Mouse (Mus musculus): Measurements from ENCODE around the gene Lamb2. TPM values are rescaled to one million over a fixed set of nuclear protein-coding genes. Genes with fewer than 3 reads are reported as not detected.
A peak's percentile ranks its signal among the peaks of the same experiment; 100 is the strongest.

Gene Lamb2
- polyA plus RNA-seq, 1 experiment from 2014 or later, result 42.7 TPM

GRCm38 (mm10) chr9:108488403-108488802 lies 8.9 kb downstream of the Lamb2 start:
- no peak for DNase-seq (ENCODE audit: low spot score)
- Histone ChIP-seq H3K4me1 (peaks cover 35% of the 10 kb centered on the region), H3K27me3 (ENCODE audit: low read depth, poor library complexity, severe bottlenecking) (no peaks in the 10 kb centered on the region), H3K27ac (replicated peaks) (no peak overlapping the region), H3K36me3 (peaks cover 80% of the 10 kb centered on the region), H3K4me3 (no peak overlapping the region), H3K9me3 (replicated peaks) (no peaks in the 10 kb centered on the region)
- WGBS, result 95% methylated on average over 17 of the region's 17 CpGs

GRCm38 (mm10) chr9:108489215-108489614 lies 9.7 kb downstream of the Lamb2 start:
- Histone ChIP-seq H3K4me3 (no peak overlapping the region), H3K4me1 (peaks cover 35% of the 10 kb centered on the region), H3K36me3 (peaks cover 80% of the 10 kb centered on the region), H3K9me3 (replicated peaks) (no peaks in the 10 kb centered on the region), H3K27ac (replicated peaks) (peak overlapping the region; percentile 93; the same call in 1 of the 2 replicates), H3K27me3 (ENCODE audit: low read depth, poor library complexity, severe bottlenecking) (no peaks in the 10 kb centered on the region)
- no peak for DNase-seq (ENCODE audit: low spot score)
- WGBS, result 97% methylated on average over 20 of the region's 20 CpGs

- peak overlapping the region; percentile 99 for H3K4me3 ChIP-seq
- peak overlapping the region; percentile 93 for H3K27ac ChIP-seq (replicated peaks)
- no peaks in the 10 kb centered on the region for H3K27me3 ChIP-seq (ENCODE audit: low read depth, poor library complexity, severe bottlenecking)
- H3K36me3 ChIP-seq, result peaks cover 80% of the 10 kb centered on the region
- 69% methylated on average over 26 of the region's 26 CpGs for WGBS
- DNase-seq (ENCODE audit: low spot score), result no peak
- H3K4me1 ChIP-seq, result peaks cover 35% of the 10 kb centered on the region
- H3K9me3 ChIP-seq (replicated peaks), result no peaks in the 10 kb centered on the region
Observed at GRCm38 (mm10) chr9:108489702-108490558, 10.4 kb downstream of the Lamb2 start.

GRCm38 (mm10) chr9:108490559-108491285 lies 11.2 kb downstream of the Lamb2 start, which contains the start of gene Usp19:
TSS of gene Usp19 (plus strand) at chr9:108490602.
- peak; percentile 96 for DNase-seq (ENCODE audit: low spot score)
- Histone ChIP-seq H3K4me3 (peak within 1 kb of the TSS; percentile 99), H3K9me3 (replicated peaks) (no peaks in the 10 kb centered on the region), H3K4me1 (peaks cover 35% of the 10 kb centered on the region), H3K36me3 (peaks cover 80% of the 10 kb centered on the region), H3K27ac (replicated peaks) (peak within 1 kb of the TSS; percentile 93), H3K27me3 (ENCODE audit: low read depth, poor library complexity, severe bottlenecking) (no peaks in the 10 kb centered on the region)
- 1% methylated on average over 69 of the region's 69 CpGs for WGBS

GRCm38 (mm10) chr9:108491286-108491580 lies 11.7 kb downstream of the Lamb2 start:
- DNase-seq (ENCODE audit: low spot score), result no peak
- 16% methylated on average over 12 of the region's 12 CpGs for WGBS
- peaks cover 80% of the 10 kb centered on the region for H3K36me3 ChIP-seq

GRCm38 (mm10) chr9:108492043-108492750 lies 12.7 kb downstream of the Lamb2 start:
- H3K36me3 ChIP-seq, result peaks cover 80% of the 10 kb centered on the region
- 91% methylated on average over 16 of the region's 16 CpGs for WGBS

More at GRCm38 (mm10) chr9:108491286-108491580, 11.7 kb downstream of the Lamb2 start:
- no peaks in the 10 kb centered on the region for H3K27me3 ChIP-seq (ENCODE audit: low read depth, poor library complexity, severe bottlenecking)
- H3K4me1 ChIP-seq, result peaks cover 35% of the 10 kb centered on the region
- H3K4me3 ChIP-seq, result peak overlapping the region; percentile 99
- H3K27ac ChIP-seq (replicated peaks), result peak overlapping the region; percentile 93
- H3K9me3 ChIP-seq (replicated peaks), result no peaks in the 10 kb centered on the region

GRCm38 (mm10) chr9:108493246-108493645 lies 13.7 kb downstream of the Lamb2 start:
- no peak for DNase-seq (ENCODE audit: low spot score)
- 95% methylated on average over 8 of the region's 8 CpGs for WGBS

More at GRCm38 (mm10) chr9:108492043-108492750, 12.7 kb downstream of the Lamb2 start:
- Histone ChIP-seq H3K4me3 (peak overlapping the region; percentile 99), H3K4me1 (peaks cover 35% of the 10 kb centered on the region), H3K27ac (replicated peaks) (peak overlapping the region; percentile 20; the same call in 1 of the 2 replicates), H3K9me3 (replicated peaks) (no peaks in the 10 kb centered on the region), H3K27me3 (ENCODE audit: low read depth, poor library complexity, severe bottlenecking) (no peaks in the 10 kb centered on the region)
- no peak for DNase-seq (ENCODE audit: low spot score)

GRCm38 (mm10) chr9:108494146-108494825 lies 14.8 kb downstream of the Lamb2 start:
- 94% methylated on average over 19 of the region's 19 CpGs for WGBS
- no peak for DNase-seq (ENCODE audit: low spot score)
- Histone ChIP-seq H3K4me1 (peaks cover 35% of the 10 kb centered on the region), H3K9me3 (replicated peaks) (no peaks in the 10 kb centered on the region), H3K4me3 (no peak overlapping the region), H3K36me3 (peaks cover 80% of the 10 kb centered on the region), H3K27ac (replicated peaks) (no peak overlapping the region), H3K27me3 (ENCODE audit: low read depth, poor library complexity, severe bottlenecking) (no peaks in the 10 kb centered on the region)

More at GRCm38 (mm10) chr9:108493246-108493645, 13.7 kb downstream of the Lamb2 start:
- H3K36me3 ChIP-seq, result peaks cover 80% of the 10 kb centered on the region
- H3K27me3 ChIP-seq (ENCODE audit: low read depth, poor library complexity, severe bottlenecking), result no peaks in the 10 kb centered on the region
- 0 out of 2 replicates have a peak overlapping the region, but pooled peaks have one; percentile 2 for H3K4me3 ChIP-seq
- H3K9me3 ChIP-seq (replicated peaks), result no peaks in the 10 kb centered on the region
- peaks cover 35% of the 10 kb centered on the region for H3K4me1 ChIP-seq
- H3K27ac ChIP-seq (replicated peaks), result no peak overlapping the region

- Histone ChIP-seq H3K4me1 (peaks cover 29% of the 10 kb centered on the region), H3K27me3 (ENCODE audit: low read depth, poor library complexity, severe bottlenecking) (no peaks in the 10 kb centered on the region), H3K36me3 (peaks cover 81% of the 10 kb centered on the region), H3K4me3 (no peak overlapping the region), H3K9me3 (replicated peaks) (no peaks in the 10 kb centered on the region), H3K27ac (replicated peaks) (no peak overlapping the region)
- DNase-seq (ENCODE audit: low spot score), result no peak
- 88% methylated on average over 10 of the region's 10 CpGs for WGBS
Observed at GRCm38 (mm10) chr9:108494905-108495304, 15.4 kb downstream of the Lamb2 start.

GRCm38 (mm10) chr9:108499231-108499630 lies 19.7 kb downstream of the Lamb2 start:
- H3K4me1 ChIP-seq, result no peaks in the 10 kb centered on the region
- WGBS, result 95% methylated on average over 7 of the region's 7 CpGs

GRCm38 (mm10) chr9:108499943-108500342 lies 20.4 kb downstream of the Lamb2 start:
- H3K9me3 ChIP-seq (replicated peaks), result no peaks in the 10 kb centered on the region
- no peak overlapping the region for H3K4me3 ChIP-seq
- no peak for DNase-seq (ENCODE audit: low spot score)
- H3K36me3 ChIP-seq, result peaks cover 89% of the 10 kb centered on the region
- 96% methylated on average over 15 of the region's 15 CpGs for WGBS
- no peaks in the 10 kb centered on the region for H3K27me3 ChIP-seq (ENCODE audit: low read depth, poor library complexity, severe bottlenecking)
- no peaks in the 10 kb centered on the region for H3K4me1 ChIP-seq
- no peak overlapping the region for H3K27ac ChIP-seq (replicated peaks)

More at GRCm38 (mm10) chr9:108499231-108499630, 19.7 kb downstream of the Lamb2 start:
- no peaks in the 10 kb centered on the region for H3K27me3 ChIP-seq (ENCODE audit: low read depth, poor library complexity, severe bottlenecking)
- no peak overlapping the region for H3K4me3 ChIP-seq
- no peak for DNase-seq (ENCODE audit: low spot score)
- H3K27ac ChIP-seq (replicated peaks), result no peak overlapping the region
- H3K9me3 ChIP-seq (replicated peaks), result no peaks in the 10 kb centered on the region
- H3K36me3 ChIP-seq, result peaks cover 96% of the 10 kb centered on the region

- no peaks in the 10 kb centered on the region for H3K27me3 ChIP-seq (ENCODE audit: low read depth, poor library complexity, severe bottlenecking)
- DNase-seq (ENCODE audit: low spot score), result no peak
- H3K36me3 ChIP-seq, result peaks cover 47% of the 10 kb centered on the region
- H3K9me3 ChIP-seq (replicated peaks), result no peaks in the 10 kb centered on the region
- no peak overlapping the region for H3K27ac ChIP-seq (replicated peaks)
- peak overlapping the region; percentile 89 for H3K4me3 ChIP-seq
- 89% methylated on average over 7 of the region's 7 CpGs for WGBS
- peaks cover 21% of the 10 kb centered on the region for H3K4me1 ChIP-seq
Observed at GRCm38 (mm10) chr9:108506901-108507300, 27.4 kb downstream of the Lamb2 start.

Data from midbrain, embryonic 10.5 days (tissue).